Mouse (Mus musculus): ENCODE results near the gene Tmem115. TPM values are rescaled to one million over a fixed set of nuclear protein-coding genes. Genes with fewer than 3 reads are reported as not detected.

Tmem115 gene
- polyA plus RNA-seq, 1 experiment = 43.4 TPM

- peaks cover 67% of the 10 kb centered on the region for H3K27me3 ChIP-seq (ENCODE audit: control insufficient read depth, insufficient read depth, insufficient read length)
- H3K36me3 ChIP-seq (ENCODE audit: control insufficient read depth, insufficient read depth) = no peaks in the 10 kb centered on the region
- no peak overlapping the region for H3K4me3 ChIP-seq
- no peaks in the 10 kb centered on the region for H3K79me2 ChIP-seq (ENCODE audit: control insufficient read depth, insufficient read depth)
- no peak overlapping the region for H3K4me2 ChIP-seq (ENCODE audit: low read depth)
- H3ac ChIP-seq (ENCODE audit: control insufficient read depth, insufficient read length) = no peak overlapping the region
- TF ChIP-seq TCF12 (IDR thresholded peaks at IDR 0.05; ENCODE audit: insufficient read depth, poor library complexity, severe bottlenecking) = no peak
- no peak for TF ChIP-seq REST (IDR thresholded peaks at IDR 0.05; ENCODE audit: insufficient read depth, insufficient read length)
- TF ChIP-seq TCF3 (IDR thresholded peaks at IDR 0.05; ENCODE audit: insufficient read length, low read depth) = no peak
- no peak for TF ChIP-seq MAX (IDR thresholded peaks at IDR 0.05; ENCODE audit: low read depth)
- no peak for TF ChIP-seq CEBPB (IDR thresholded peaks at IDR 0.05; ENCODE audit: insufficient read depth, poor library complexity, severe bottlenecking)
- TF ChIP-seq USF1 (IDR thresholded peaks at IDR 0.05; ENCODE audit: low read depth) = no peak
- TF ChIP-seq E2F4 (IDR thresholded peaks at IDR 0.05; ENCODE audit: insufficient read depth) = no peak
- no peak for TF ChIP-seq POLR2A (IDR thresholded peaks at IDR 0.05; ENCODE audit: insufficient read length, low read depth)
- TF ChIP-seq SRF (IDR thresholded peaks at IDR 0.05; ENCODE audit: control insufficient read depth, insufficient read length, low read depth) = no peak
- TF ChIP-seq POLR2AphosphoS2 (IDR thresholded peaks at IDR 0.05; ENCODE audit: insufficient read length, low read depth) = no peak
- no peak for TF ChIP-seq MYOD1 (IDR thresholded peaks at IDR 0.05; ENCODE audit: control insufficient read depth in 1 of 3, insufficient read length in 2 of 3, low read depth in 2 of 3)
- no peak for TF ChIP-seq MYOG (IDR thresholded peaks at IDR 0.05; ENCODE audit: control insufficient read depth in 1 of 3, insufficient read depth in 1 of 3, insufficient read length in 2 of 3, low read depth in 2 of 3)
Observed at GRCm38 (mm10) chr9:107510384-107511100, 23.2 kb upstream of the Tmem115 start.

- no peak overlapping the region for H3K4me2 ChIP-seq (ENCODE audit: low read depth)
- H3K36me3 ChIP-seq (ENCODE audit: control insufficient read depth, insufficient read depth) = no peaks in the 10 kb centered on the region
- H3K4me3 ChIP-seq = no peak overlapping the region
- TF ChIP-seq SRF (IDR thresholded peaks at IDR 0.05; ENCODE audit: control insufficient read depth, insufficient read length, low read depth) = no peak
- TF ChIP-seq MAX (IDR thresholded peaks at IDR 0.05; ENCODE audit: low read depth) = no peak
- no peak for TF ChIP-seq POLR2A (IDR thresholded peaks at IDR 0.05; ENCODE audit: insufficient read length, low read depth)
- no peak for TF ChIP-seq MYOD1 (IDR thresholded peaks at IDR 0.05; ENCODE audit: control insufficient read depth in 1 of 3, insufficient read length in 2 of 3, low read depth in 2 of 3)
- TF ChIP-seq MYOG (IDR thresholded peaks at IDR 0.05; ENCODE audit: control insufficient read depth in 1 of 3, insufficient read depth in 1 of 3, insufficient read length in 2 of 3, low read depth in 2 of 3) = no peak
- H3K79me2 ChIP-seq (ENCODE audit: control insufficient read depth, insufficient read depth) = no peaks in the 10 kb centered on the region
- no peak overlapping the region for H3ac ChIP-seq (ENCODE audit: control insufficient read depth, insufficient read length)
- peaks cover 65% of the 10 kb centered on the region for H3K27me3 ChIP-seq (ENCODE audit: control insufficient read depth, insufficient read depth, insufficient read length)
Observed at GRCm38 (mm10) chr9:107511436-107511835, 22.3 kb upstream of the Tmem115 start.

GRCm38 (mm10) chr9:107512326-107512725, 21.4 kb upstream of the Tmem115 start:
- Histone ChIP-seq H3K79me2 (ENCODE audit: control insufficient read depth, insufficient read depth) (no peaks in the 10 kb centered on the region), H3K4me3 (no peak overlapping the region), H3K36me3 (ENCODE audit: control insufficient read depth, insufficient read depth) (no peaks in the 10 kb centered on the region), H3K27me3 (ENCODE audit: control insufficient read depth, insufficient read depth, insufficient read length) (peaks cover 72% of the 10 kb centered on the region), H3K4me2 (ENCODE audit: low read depth) (no peak overlapping the region), H3ac (ENCODE audit: control insufficient read depth, insufficient read length) (no peak overlapping the region)
- TF ChIP-seq USF1 (IDR thresholded peaks at IDR 0.05; ENCODE audit: low read depth) = no peak

GRCm38 (mm10) chr9:107514303-107514955, 19.3 kb upstream of the Tmem115 start:
- H3K27me3 ChIP-seq (ENCODE audit: control insufficient read depth, insufficient read depth, insufficient read length) = peaks cover 76% of the 10 kb centered on the region
- TF ChIP-seq CEBPB (IDR thresholded peaks at IDR 0.05; ENCODE audit: insufficient read depth, poor library complexity, severe bottlenecking) (no peak), MAX (IDR thresholded peaks at IDR 0.05; ENCODE audit: low read depth) (no peak), E2F4 (IDR thresholded peaks at IDR 0.05; ENCODE audit: insufficient read depth) (no peak), REST (IDR thresholded peaks at IDR 0.05; ENCODE audit: insufficient read depth, insufficient read length) (no peak), POLR2A (IDR thresholded peaks at IDR 0.05; ENCODE audit: insufficient read length, low read depth) (no peak), USF1 (IDR thresholded peaks at IDR 0.05; ENCODE audit: low read depth) (no peak), POLR2AphosphoS2 (IDR thresholded peaks at IDR 0.05; ENCODE audit: insufficient read length, low read depth) (no peak), MYOD1 (IDR thresholded peaks at IDR 0.05; ENCODE audit: control insufficient read depth in 1 of 3, insufficient read length in 2 of 3, low read depth in 2 of 3) (no peak), MYOG (IDR thresholded peaks at IDR 0.05; ENCODE audit: control insufficient read depth in 1 of 3, insufficient read depth in 1 of 3, insufficient read length in 2 of 3, low read depth in 2 of 3) (no peak), TCF12 (IDR thresholded peaks at IDR 0.05; ENCODE audit: insufficient read depth, poor library complexity, severe bottlenecking) (no peak), SRF (IDR thresholded peaks at IDR 0.05; ENCODE audit: control insufficient read depth, insufficient read length, low read depth) (no peak), TCF3 (IDR thresholded peaks at IDR 0.05; ENCODE audit: insufficient read length, low read depth) (no peak)
- H3K4me3 ChIP-seq = no peak overlapping the region
- H3K36me3 ChIP-seq (ENCODE audit: control insufficient read depth, insufficient read depth) = no peaks in the 10 kb centered on the region
- no peaks in the 10 kb centered on the region for H3K79me2 ChIP-seq (ENCODE audit: control insufficient read depth, insufficient read depth)
- H3K4me2 ChIP-seq (ENCODE audit: low read depth) = no peak overlapping the region
- no peak overlapping the region for H3ac ChIP-seq (ENCODE audit: control insufficient read depth, insufficient read length)

- Histone ChIP-seq H3K79me2 (ENCODE audit: control insufficient read depth, insufficient read depth) (no peaks in the 10 kb centered on the region), H3K4me2 (ENCODE audit: low read depth) (no peak overlapping the region), H3ac (ENCODE audit: control insufficient read depth, insufficient read length) (no peak overlapping the region), H3K4me3 (no peak overlapping the region), H3K27me3 (ENCODE audit: control insufficient read depth, insufficient read depth, insufficient read length) (peaks cover 63% of the 10 kb centered on the region), H3K36me3 (ENCODE audit: control insufficient read depth, insufficient read depth) (no peaks in the 10 kb centered on the region)
- TF ChIP-seq MYOG (IDR thresholded peaks at IDR 0.05; ENCODE audit: control insufficient read depth in 1 of 3, insufficient read depth in 1 of 3, insufficient read length in 2 of 3, low read depth in 2 of 3) = no peak
Observed at GRCm38 (mm10) chr9:107520331-107520730, 13.4 kb upstream of the Tmem115 start.
